Comparison of ENCODE assay signal across 8 mouse cellular contexts in the genomic region with DNA sequence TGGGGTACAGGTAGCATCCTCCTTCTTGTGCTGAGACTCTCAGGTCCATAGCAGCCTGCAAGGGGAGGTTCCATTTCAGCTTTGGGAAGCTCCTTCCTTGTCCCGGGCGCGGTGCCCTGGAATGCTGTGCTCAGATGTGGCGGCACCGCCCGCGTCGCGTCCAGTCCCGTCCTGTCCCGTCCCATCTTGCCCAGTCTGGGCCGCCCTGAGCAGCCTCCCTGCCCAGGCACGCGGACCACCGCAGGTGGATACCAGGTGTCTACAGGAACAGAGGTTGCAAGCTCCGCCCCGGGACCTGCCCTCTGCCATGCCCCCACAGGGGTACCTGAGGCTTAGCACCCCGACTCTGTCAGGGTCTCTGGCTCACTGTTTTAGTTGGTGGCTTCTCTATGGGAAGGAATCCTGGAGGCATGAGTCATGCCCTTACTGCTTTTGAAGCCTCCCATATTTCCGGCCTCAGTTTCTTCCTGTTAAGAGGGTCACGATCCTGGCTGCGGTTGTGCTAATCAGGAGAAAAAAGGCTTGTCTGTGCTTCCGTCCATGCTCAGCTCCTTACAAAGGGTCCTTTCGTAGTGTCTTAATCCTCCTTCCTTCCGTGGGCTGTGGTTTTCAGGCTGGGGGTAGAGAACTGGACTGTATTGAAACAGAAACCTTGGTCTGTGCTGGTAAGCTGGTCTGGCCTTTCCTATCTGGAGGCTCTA. TPM values are rescaled to one million over a fixed set of nuclear protein-coding genes. Genes with fewer than 3 reads are reported as not detected.
DNase-seq lines count a peak whose midpoint lies in the region; ATAC-seq lines count a peak whose summit lies in the region.

No protein-coding gene starts in this region.

- H3K9ac ChIP-seq in hindbrain, embryonic 14.5 days: no peak overlapping the region
- no peak overlapping the region for H3K9ac ChIP-seq in heart, embryonic 14.5 days (ENCODE audit: low read length)
- no peak overlapping the region for H3K9ac ChIP-seq in liver, embryonic 13.5 days
- H3K9ac ChIP-seq in forebrain, embryonic 16.5 days (replicated peaks; ENCODE audit: low read depth, low read length): no peak overlapping the region
- H3K9ac ChIP-seq in midbrain, embryonic 15.5 days: no peak overlapping the region

- WGBS in hindbrain, embryonic 10.5 days: 58% methylated on average over 24 of the region's 24 CpGs
- 55% methylated on average over 24 of the region's 24 CpGs for WGBS in hindbrain, embryonic 14.5 days
- WGBS in heart, embryonic 14.5 days: 37% methylated on average over 24 of the region's 24 CpGs
- WGBS in liver, embryonic 13.5 days (ENCODE audit: insufficient replicate concordance): 14% methylated on average over 24 of the region's 24 CpGs
- WGBS in forebrain, embryonic 16.5 days: 50% methylated on average over 24 of the region's 24 CpGs
- WGBS in midbrain, embryonic 15.5 days: 58% methylated on average over 24 of the region's 24 CpGs

- peaks cover 9% of the 10 kb centered on the region for H3K4me1 ChIP-seq in hindbrain, embryonic 10.5 days (replicated peaks)
- H3K4me1 ChIP-seq in hindbrain, embryonic 14.5 days (replicated peaks; ENCODE audit: control insufficient read depth, insufficient read depth, low read length): no peaks in the 10 kb centered on the region
- peaks cover 7 to 8% of the 10 kb centered on the region in 2 experiments; a peak in 2 of 4 replicates for H3K4me1 ChIP-seq in heart, embryonic 14.5 days (ENCODE audit: control insufficient read depth in 2 of 2, insufficient read depth in 2 of 2, low read length in 2 of 2)
- H3K4me1 ChIP-seq in liver, embryonic 13.5 days (replicated peaks): peaks cover 13% of the 10 kb centered on the region
- peaks cover 5% of the 10 kb centered on the region; the same call in 1 of the 2 replicates for H3K4me1 ChIP-seq in forebrain, embryonic 16.5 days (replicated peaks; ENCODE audit: control insufficient read depth, insufficient read depth, low read length)
- H3K4me1 ChIP-seq in midbrain, embryonic 15.5 days: no peaks in the 10 kb centered on the region

- H3K27ac ChIP-seq in hindbrain, embryonic 10.5 days: peak overlapping the region; percentile 46
- no peak overlapping the region for H3K27ac ChIP-seq in hindbrain, embryonic 14.5 days
- H3K27ac ChIP-seq in heart, embryonic 14.5 days (replicated peaks in 1 of 2; ENCODE audit: control insufficient read depth in 1 of 2, insufficient read depth in 1 of 2, low read depth in 2 of 2, low read length in 2 of 2): peak overlapping the region; percentile 25 to 50; a peak in 2 of 4 replicates
- H3K27ac ChIP-seq in liver, embryonic 13.5 days: peak overlapping the region; percentile 15; the same call in 1 of the 2 replicates
- no peak overlapping the region for H3K27ac ChIP-seq in forebrain, embryonic 16.5 days (ENCODE audit: low read length)
- H3K27ac ChIP-seq in midbrain, embryonic 15.5 days: no peak overlapping the region

- H3K27me3 ChIP-seq in hindbrain, embryonic 10.5 days (ENCODE audit: insufficient read depth, poor library complexity, severe bottlenecking): peaks cover 13% of the 10 kb centered on the region; the same call in 1 of the 2 replicates
- H3K27me3 ChIP-seq in hindbrain, embryonic 14.5 days (ENCODE audit: control insufficient read depth, insufficient read depth, low read length): no peaks in the 10 kb centered on the region; the same call in 1 of the 2 replicates
- H3K27me3 ChIP-seq in heart, embryonic 14.5 days (ENCODE audit: control insufficient read depth, insufficient read depth, low read length): peaks cover 5% of the 10 kb centered on the region; the same call in 1 of the 2 replicates
- peaks cover 6% of the 10 kb centered on the region; the same call in 1 of the 2 replicates for H3K27me3 ChIP-seq in liver, embryonic 13.5 days
- H3K27me3 ChIP-seq in forebrain, embryonic 16.5 days (replicated peaks; ENCODE audit: control insufficient read depth, insufficient read depth, low read length): no peaks in the 10 kb centered on the region
- H3K27me3 ChIP-seq in midbrain, embryonic 15.5 days (replicated peaks): 0 out of 2 replicates have a peak, but pooled peaks cover 4% of the 10 kb centered on the region

- no peak for ATAC-seq in hindbrain, embryonic 14.5 days (ENCODE audit: low FRiP score)
- no peak for ATAC-seq in heart, embryonic 14.5 days (ENCODE audit: insufficient number of reproducible peaks, insufficient read depth, low FRiP score, low read depth)
- peak; percentile 37 for ATAC-seq in liver, embryonic 13.5 days (ENCODE audit: low read depth)
- ATAC-seq in forebrain, embryonic 16.5 days: no peak
- ATAC-seq in midbrain, embryonic 15.5 days (replicated peaks): no peak

- no peak overlapping the region for H3K4me3 ChIP-seq in hindbrain, embryonic 10.5 days
- H3K4me3 ChIP-seq in hindbrain, embryonic 14.5 days (replicated peaks; ENCODE audit: low read length): no peak overlapping the region
- no peak overlapping the region for H3K4me3 ChIP-seq in heart, embryonic 14.5 days (ENCODE audit: control insufficient read depth in 1 of 2, insufficient read depth in 1 of 2, low read depth in 1 of 2, low read length in 2 of 2)
- no peak overlapping the region for H3K4me3 ChIP-seq in liver, embryonic 13.5 days (replicated peaks)
- H3K4me3 ChIP-seq in forebrain, embryonic 16.5 days (replicated peaks; ENCODE audit: low read length): no peak overlapping the region
- H3K4me3 ChIP-seq in midbrain, embryonic 15.5 days: no peak overlapping the region

- no peak overlapping the region for H3K4me2 ChIP-seq in hindbrain, embryonic 14.5 days (replicated peaks)
- peak overlapping the region; percentile 8; the same call in 1 of the 2 replicates for H3K4me2 ChIP-seq in heart, embryonic 14.5 days (ENCODE audit: low read length)
- H3K4me2 ChIP-seq in liver, embryonic 13.5 days: peak overlapping the region; percentile 37; the same call in 1 of the 2 replicates
- no peak overlapping the region for H3K4me2 ChIP-seq in forebrain, embryonic 16.5 days (ENCODE audit: low read length)
- no peak overlapping the region for H3K4me2 ChIP-seq in midbrain, embryonic 15.5 days

- DNase-seq in hindbrain, embryonic 10.5 days (ENCODE audit: low spot score): no peak
- DNase-seq in hindbrain, embryonic 14.5 days (ENCODE audit: low spot score): no peak
- no peak for DNase-seq in liver, embryonic 13.5 days
- DNase-seq in urinary bladder, postnatal 10 days (ENCODE audit: low spot score): peak; percentile 53
- DNase-seq in adipocyte (ENCODE audit: low spot score): no peak

- H3K36me3 ChIP-seq in hindbrain, embryonic 10.5 days: no peaks in the 10 kb centered on the region
- H3K36me3 ChIP-seq in hindbrain, embryonic 14.5 days (replicated peaks; ENCODE audit: control insufficient read depth, insufficient read depth): no peaks in the 10 kb centered on the region
- no peaks in the 10 kb centered on the region for H3K36me3 ChIP-seq in heart, embryonic 14.5 days (ENCODE audit: control insufficient read depth, insufficient read depth, low read length)
- H3K36me3 ChIP-seq in liver, embryonic 13.5 days: no peaks in the 10 kb centered on the region
- no peaks in the 10 kb centered on the region for H3K36me3 ChIP-seq in forebrain, embryonic 16.5 days (ENCODE audit: control insufficient read depth, insufficient read depth)
- H3K36me3 ChIP-seq in midbrain, embryonic 15.5 days (replicated peaks): no peaks in the 10 kb centered on the region

- no peaks in the 10 kb centered on the region for H3K9me3 ChIP-seq in hindbrain, embryonic 10.5 days
- H3K9me3 ChIP-seq in hindbrain, embryonic 14.5 days (ENCODE audit: control insufficient read depth, low read length): no peaks in the 10 kb centered on the region
- H3K9me3 ChIP-seq in heart, embryonic 14.5 days (ENCODE audit: control insufficient read depth, low read length): no peaks in the 10 kb centered on the region
- no peaks in the 10 kb centered on the region for H3K9me3 ChIP-seq in liver, embryonic 13.5 days (replicated peaks)
- H3K9me3 ChIP-seq in forebrain, embryonic 16.5 days (ENCODE audit: control insufficient read depth, low read length): no peaks in the 10 kb centered on the region
- H3K9me3 ChIP-seq in midbrain, embryonic 15.5 days: no peaks in the 10 kb centered on the region

RNA-seq across cellular contexts. Expression of a gene that starts 33.3 kb away (rescaled TPM):
- 0.16 TPM in 1 of 2 replicates, not detected in the other for polyA plus RNA-seq in hindbrain, embryonic 10.5 days (2016; fragmentation: Nextera tagmentation; extraction: Ambion mirVana)
- polyA plus RNA-seq in hindbrain, embryonic 14.5 days (2014; fragmentation: Nextera tagmentation; extraction: Ambion mirVana): 0.11 TPM in 1 of 2 replicates, not detected in the other
- polyA plus RNA-seq in heart, embryonic 14.5 days (2014; fragmentation: Nextera tagmentation; extraction: Ambion mirVana): 6.9 and 8.0 TPM in 2 replicates
- 0.10 TPM in 2 replicates for polyA plus RNA-seq in liver, embryonic 13.5 days (2015; fragmentation: Nextera tagmentation; extraction: Ambion mirVana)
- polyA plus RNA-seq in forebrain, embryonic 16.5 days (2015; fragmentation: Nextera tagmentation; extraction: Ambion mirVana): 0.13 and 0.14 TPM in 2 replicates
- 0.09 and 0.23 TPM in 2 replicates for polyA plus RNA-seq in midbrain, embryonic 15.5 days (2015; fragmentation: Nextera tagmentation; extraction: Ambion mirVana)

RNA-seq across cellular contexts. Expression of a gene that starts 43.6 kb away (rescaled TPM):
- polyA plus RNA-seq in hindbrain, embryonic 10.5 days (2016; fragmentation: Nextera tagmentation; extraction: Ambion mirVana): 0.27 and 0.39 TPM in 2 replicates
- 0.23 and 0.37 TPM in 2 replicates for polyA plus RNA-seq in hindbrain, embryonic 14.5 days (2014; fragmentation: Nextera tagmentation; extraction: Ambion mirVana)
- polyA plus RNA-seq in heart, embryonic 14.5 days (2014; fragmentation: Nextera tagmentation; extraction: Ambion mirVana): 0.85 and 1.8 TPM in 2 replicates
- 0.13 and 0.22 TPM in 2 replicates for polyA plus RNA-seq in liver, embryonic 13.5 days (2015; fragmentation: Nextera tagmentation; extraction: Ambion mirVana)
- polyA plus RNA-seq in forebrain, embryonic 16.5 days (2015; fragmentation: Nextera tagmentation; extraction: Ambion mirVana): 0.29 and 0.30 TPM in 2 replicates
- 0.28 and 0.45 TPM in 2 replicates for polyA plus RNA-seq in midbrain, embryonic 15.5 days (2015; fragmentation: Nextera tagmentation; extraction: Ambion mirVana)

RNA-seq across cellular contexts. Expression of a gene that starts 52.6 kb away (rescaled TPM):
- polyA plus RNA-seq in hindbrain, embryonic 10.5 days (2016; fragmentation: Nextera tagmentation; extraction: Ambion mirVana): 79.0 and 82.1 TPM in 2 replicates
- 65.4 and 66.3 TPM in 2 replicates for polyA plus RNA-seq in hindbrain, embryonic 14.5 days (2014; fragmentation: Nextera tagmentation; extraction: Ambion mirVana)
- polyA plus RNA-seq in heart, embryonic 14.5 days (2014; fragmentation: Nextera tagmentation; extraction: Ambion mirVana): 49.5 and 50.4 TPM in 2 replicates
- polyA plus RNA-seq in liver, embryonic 13.5 days (2015; fragmentation: Nextera tagmentation; extraction: Ambion mirVana): 29.6 and 31.7 TPM in 2 replicates
- 87.4 and 92.4 TPM in 2 replicates for polyA plus RNA-seq in forebrain, embryonic 16.5 days (2015; fragmentation: Nextera tagmentation; extraction: Ambion mirVana)
- polyA plus RNA-seq in midbrain, embryonic 15.5 days (2015; fragmentation: Nextera tagmentation; extraction: Ambion mirVana): 83.9 and 84.3 TPM in 2 replicates

Comparison
In these comparisons a context has a peak if more than half of its experiments do, and no peak if none do; other contexts are left out.
1. H3K27ac ChIP-seq: peak in hindbrain, embryonic 10.5 days (single experiment), heart, embryonic 14.5 days (2 of 2) and liver, embryonic 13.5 days (single experiment); none in hindbrain, embryonic 14.5 days (single experiment), forebrain, embryonic 16.5 days (single experiment) and midbrain, embryonic 15.5 days (single experiment).
2. H3K4me2 ChIP-seq: peak in heart, embryonic 14.5 days (single experiment) and liver, embryonic 13.5 days (single experiment); none in hindbrain, embryonic 14.5 days (single experiment), forebrain, embryonic 16.5 days (single experiment) and midbrain, embryonic 15.5 days (single experiment).